Mouse (Mus musculus): ENCODE data around the gene Gm6401.
"Not testable (repeated sequence)": the region's sequence is repeated elsewhere in the genome, so short reads cannot be mapped to it uniquely, and the experiment has no call there.

Gm6401 gene

GRCm38 (mm10) chr14:41967827-41968226, at the start of gene Gm6401:
Gene Gm6401, minus strand, starts transcription at chr14:41967927.
- not testable (repeated sequence) for DNase-seq

- not testable (repeated sequence) for DNase-seq
These were observed 15.5 kb upstream of the Gm6401 start, which contains the start of gene Gm3543 for GRCm38 (mm10) chr14:41983225-41983624. Gene Gm3543, minus strand, starts transcription at chr14:41983325.

- not testable (repeated sequence) for DNase-seq
These were observed 869 bp upstream of the Gm6401 start for GRCm38 (mm10) chr14:41968596-41968995.

GRCm38 (mm10) chr14:41964095-41964494, 3.6 kb downstream of the Gm6401 start:
- DNase-seq = not testable (repeated sequence)

- not testable (repeated sequence) for DNase-seq
These were observed 24.0 kb downstream of the Gm6401 start, which contains the start of gene 1700024B05Rik for GRCm38 (mm10) chr14:41943695-41944094. Gene 1700024B05Rik, plus strand, starts transcription at chr14:41943995.

GRCm38 (mm10) chr14:41924649-41925048, 43.1 kb downstream of the Gm6401 start, which contains the start of gene 1700049E17Rik1:
Gene 1700049E17Rik1, plus strand, starts transcription at chr14:41924949.
- not testable (repeated sequence) for DNase-seq
